ENCODE assay signal across 34 mouse cellular contexts in genomic region chr9:71068866-71069390, GRCm38 (mm10).
DNase-seq lines count a peak whose midpoint lies in the region; ATAC-seq and TF ChIP-seq lines count a peak whose summit lies in the region.
"Had no signal": no experiment of that assay in that cellular context is flagged by ENCODE, and none has a peak within 500 bp of the region (broad histone marks: within the 10 kb centered on the region; RNA-seq: fewer than 3 reads in every experiment).

No protein-coding gene starts in this region.

- no peaks in the 10 kb centered on the region for H3K36me3 ChIP-seq in forebrain, embryonic 11.5 days (ENCODE audit: control insufficient read depth, insufficient read depth, low read length)
- H3K36me3 ChIP-seq in forebrain, embryonic 10.5 days (replicated peaks): no peaks in the 10 kb centered on the region
- H3K36me3 ChIP-seq: heart, embryonic 12.5 days; hindbrain, embryonic 10.5 days; hindbrain, embryonic 15.5 days; intestine, embryonic 15.5 days; liver, embryonic 12.5 days; neural tube, embryonic 12.5 days had no signal

- ATAC-seq in forebrain, embryonic 11.5 days (replicated peaks; ENCODE audit: low FRiP score): no peak
- ATAC-seq: activated CD4-positive, CD25-positive, alpha-beta regulatory T cell, adult 4 months; forebrain, embryonic 13.5 days; intestine, embryonic 15.5 days; liver, embryonic 12.5 days; liver, postnatal 0 days had no signal

- no peak for TF ChIP-seq CTCF in left cerebral cortex, adult 2 months (IDR thresholded peaks at IDR 0.05)

- H3K9ac ChIP-seq in forebrain, embryonic 11.5 days (ENCODE audit: low read length): no peak overlapping the region
- H3K9ac ChIP-seq: forebrain, embryonic 13.5 days; heart, embryonic 12.5 days; hindbrain, embryonic 15.5 days; intestine, embryonic 15.5 days; liver, embryonic 12.5 days; liver, postnatal 0 days; neural tube, embryonic 12.5 days had no signal

- no peak overlapping the region for H3K4me2 ChIP-seq in forebrain, embryonic 11.5 days (ENCODE audit: low read depth, low read length, severe bottlenecking)
- H3K4me2 ChIP-seq: forebrain, embryonic 13.5 days; heart, embryonic 12.5 days; hindbrain, embryonic 15.5 days; intestine, embryonic 15.5 days; liver, embryonic 12.5 days; midbrain, embryonic 11.5 days; neural tube, embryonic 12.5 days had no signal

- DNase-seq in forebrain, embryonic 11.5 days (ENCODE audit: low spot score): peak; percentile 50
- DNase-seq in forebrain, embryonic 10.5 days (ENCODE audit: extremely low spot score, low spot score): no peak
- peak in 1 of 2 experiments; percentile 8 for DNase-seq in left cerebral cortex, adult 2 months (ENCODE audit: extremely low spot score in 1 of 2, low spot score in 2 of 2)
- no peak for DNase-seq in left cerebral cortex, adult 18-20 months (ENCODE audit: low spot score in 2 of 2)
- DNase-seq in urinary bladder, postnatal 25 days (ENCODE audit: low spot score): peak; percentile 0
- no peak for DNase-seq in urinary bladder, postnatal 36 days (ENCODE audit: low spot score in 2 of 2)
- no peak for DNase-seq in frontal cortex, postnatal 10 days (ENCODE audit: low spot score in 2 of 2)
- DNase-seq: adrenal gland, adult 2 months; adrenal gland, postnatal 36 days; cerebellum, adult 8-10 months; cerebellum, postnatal 25 days; embryo, embryonic 11 days; gastrocnemius, postnatal 25 days; heart, adult 18-20 months; kidney, adult 9 months; kidney, postnatal 10 days; layer of hippocampus, adult 9-11 months; liver, postnatal 0 days; right cerebral cortex, postnatal 4 days; thymus, postnatal 4 days had no signal

- no peaks in the 10 kb centered on the region for H3K4me1 ChIP-seq in forebrain, embryonic 11.5 days (replicated peaks; ENCODE audit: control insufficient read depth, insufficient read depth, low read length)
- peaks cover 20% of the 10 kb centered on the region for H3K4me1 ChIP-seq in forebrain, embryonic 10.5 days
- H3K4me1 ChIP-seq: liver, embryonic 12.5 days; neural tube, embryonic 12.5 days had no signal

- H3K4me3 ChIP-seq in forebrain, embryonic 11.5 days (ENCODE audit: low read depth, low read length): no peak overlapping the region
- no peak overlapping the region for H3K4me3 ChIP-seq in forebrain, embryonic 10.5 days
- H3K4me3 ChIP-seq in left cerebral cortex, adult 2 months: no peak overlapping the region
- H3K4me3 ChIP-seq: erythroblast, embryonic 14.5 days; forebrain, embryonic 13.5 days; heart, embryonic 12.5 days; hindbrain, embryonic 10.5 days; hindbrain, embryonic 15.5 days; intestine, embryonic 15.5 days; liver, embryonic 12.5 days; myocyte; neural tube, embryonic 12.5 days had no signal

- no peak overlapping the region for H3K27ac ChIP-seq in forebrain, embryonic 11.5 days (ENCODE audit: low read depth, low read length)
- no peak overlapping the region for H3K27ac ChIP-seq in forebrain, embryonic 10.5 days
- 0 out of 2 replicates have a peak overlapping the region, but pooled peaks have one; percentile 0 for H3K27ac ChIP-seq in left cerebral cortex, adult 2 months
- H3K27ac ChIP-seq: forebrain, embryonic 13.5 days; hindbrain, embryonic 10.5 days; hindbrain, embryonic 15.5 days; intestine, embryonic 15.5 days; liver, embryonic 12.5 days; macrophage; neural tube, embryonic 12.5 days; stomach, postnatal 0 days had no signal

- no peaks in the 10 kb centered on the region for H3K9me3 ChIP-seq in forebrain, embryonic 11.5 days (ENCODE audit: control insufficient read depth, low read length)
- no peaks in the 10 kb centered on the region for H3K9me3 ChIP-seq in forebrain, embryonic 10.5 days
- H3K9me3 ChIP-seq: forebrain, embryonic 13.5 days; heart, embryonic 12.5 days; hindbrain, embryonic 10.5 days; hindbrain, embryonic 15.5 days; intestine, embryonic 15.5 days; liver, embryonic 12.5 days; neural tube, embryonic 12.5 days had no signal

- no peaks in the 10 kb centered on the region for H3K27me3 ChIP-seq in forebrain, embryonic 11.5 days (ENCODE audit: control insufficient read depth, insufficient read depth, low read length)
- no peaks in the 10 kb centered on the region for H3K27me3 ChIP-seq in forebrain, embryonic 10.5 days (ENCODE audit: poor library complexity, severe bottlenecking)
- H3K27me3 ChIP-seq: CH12.LX; forebrain, embryonic 13.5 days; hindbrain, embryonic 15.5 days; intestine, embryonic 15.5 days; liver, embryonic 12.5 days; neural tube, embryonic 12.5 days had no signal

- WGBS in forebrain, embryonic 11.5 days: 47% methylated on average over 6 of the region's 6 CpGs
- 54% methylated on average over 6 of the region's 6 CpGs for WGBS in forebrain, embryonic 10.5 days

- intact Hi-C loops in left cerebral cortex, adult 2 months (cut with DNase I): no loop called here

Comparison
In these comparisons a context has a peak if more than half of its experiments do, and no peak if none do; other contexts are left out.
1. DNase-seq: peak in forebrain, embryonic 11.5 days (single experiment) and urinary bladder, postnatal 25 days (single experiment); none in forebrain, embryonic 10.5 days (single experiment), left cerebral cortex, adult 18-20 months (0 of 2), urinary bladder, postnatal 36 days (0 of 2) and frontal cortex, postnatal 10 days (0 of 2).